In genomic region chr7:144937899-144938517, GRCm38 (mm10) we compare ENCODE assay signal across 7 mouse cellular contexts. TPM values are rescaled to one million over a fixed set of nuclear protein-coding genes. Genes with fewer than 3 reads are reported as not detected.
A peak's percentile ranks its signal among the peaks of the same experiment; 100 is the strongest.
DNase-seq lines count a peak whose midpoint lies in the region; ATAC-seq and TF ChIP-seq lines count a peak whose summit lies in the region.

No protein-coding gene starts in this region.

- no peaks in the 10 kb centered on the region for H3K36me3 ChIP-seq in testis, adult 2 months (ENCODE audit: control insufficient read depth, insufficient read depth, low read length)
- H3K36me3 ChIP-seq in hindbrain, embryonic 15.5 days: no peaks in the 10 kb centered on the region

- no peak overlapping the region for H3K27ac ChIP-seq in testis, adult 2 months (ENCODE audit: control insufficient read depth, insufficient read depth, low read depth, low read length)
- H3K27ac ChIP-seq in embryonic fibroblast, embryonic 13.5 days (ENCODE audit: insufficient read depth, low read length): peak overlapping the region; percentile 72; the same call in 1 of the 2 replicates
- H3K27ac ChIP-seq in hindbrain, embryonic 15.5 days (replicated peaks): peak overlapping the region; percentile 20; the same call in 1 of the 2 replicates

- H3K4me2 ChIP-seq in hindbrain, embryonic 15.5 days: peak overlapping the region; percentile 100

- ATAC-seq in hindbrain, embryonic 15.5 days (ENCODE audit: low FRiP score, low read depth): no peak

- peaks cover 2% of the 10 kb centered on the region; the same call in 1 of the 2 replicates for H3K27me3 ChIP-seq in testis, adult 2 months (ENCODE audit: control insufficient read depth, insufficient read depth, low read length)
- H3K27me3 ChIP-seq in hindbrain, embryonic 15.5 days: peaks cover 44% of the 10 kb centered on the region

- H3K9ac ChIP-seq in hindbrain, embryonic 15.5 days: peak overlapping the region; percentile 50

- WGBS in hindbrain, embryonic 15.5 days: 0% methylated on average over 38 of the region's 39 CpGs

- H3K9me3 ChIP-seq in hindbrain, embryonic 15.5 days: no peaks in the 10 kb centered on the region

- TF ChIP-seq CTCF in testis, adult 2 months (IDR thresholded peaks at IDR 0.05; ENCODE audit: control insufficient read depth, insufficient read depth, insufficient replicate concordance, low read depth, low read length): no peak
- no peak for TF ChIP-seq CTCF in embryonic fibroblast, embryonic 13.5 days (IDR thresholded peaks at IDR 0.05; ENCODE audit: borderline replicate concordance, insufficient read depth, low read length)

- no peak for DNase-seq in testis, postnatal 14 days (ENCODE audit: low spot score)
- DNase-seq in lung, postnatal 14 days: peak; percentile 19
- no peak for DNase-seq in layer of hippocampus, adult 9-11 months
- no peak for DNase-seq in layer of hippocampus, postnatal 10 days (ENCODE audit: low spot score in 2 of 2)

- peaks cover 42% of the 10 kb centered on the region for H3K4me1 ChIP-seq in testis, adult 2 months (ENCODE audit: control insufficient read depth, insufficient read depth, low read length)
- H3K4me1 ChIP-seq in embryonic fibroblast, embryonic 13.5 days (ENCODE audit: control insufficient read depth, insufficient read depth, low read length): no peaks in the 10 kb centered on the region; the same call in 1 of the 2 replicates
- H3K4me1 ChIP-seq in hindbrain, embryonic 15.5 days (replicated peaks): peaks cover 69% of the 10 kb centered on the region

- peak overlapping the region; percentile 28; the same call in 1 of the 2 replicates for H3K4me3 ChIP-seq in testis, adult 2 months (ENCODE audit: control insufficient read depth, low read depth, low read length)
- H3K4me3 ChIP-seq in embryonic fibroblast, embryonic 13.5 days (ENCODE audit: insufficient read depth, low read length): peak overlapping the region; percentile 75
- peak overlapping the region; percentile 43 for H3K4me3 ChIP-seq in hindbrain, embryonic 15.5 days

- no peak for TF ChIP-seq POLR2A in testis, adult 2 months (IDR thresholded peaks at IDR 0.05; ENCODE audit: control insufficient read depth, low read depth, low read length)
- TF ChIP-seq POLR2A in embryonic fibroblast, embryonic 13.5 days (IDR thresholded peaks at IDR 0.05; ENCODE audit: low read depth, low read length): no peak

RNA-seq across cellular contexts. Expression of gene Ccnd1, which starts 1.7 kb away (rescaled TPM):
- 4.2 and 6.8 TPM in 2 replicates for polyA plus RNA-seq in testis, adult 2 months (2012; rRNA removed)
- polyA plus RNA-seq in embryonic fibroblast, embryonic 13.5 days (2011; ENCODE audit: insufficient read length, low read depth, missing spikeins): 133 and 222 TPM in 2 replicates
- 34.2 and 38.2 TPM in 2 replicates for polyA plus RNA-seq in hindbrain, embryonic 15.5 days (2015; fragmentation: Nextera tagmentation; extraction: Ambion mirVana)
- 10 to 100 TPM; 27.7 to 37.3 TPM for total RNA-seq in layer of hippocampus, postnatal 10 days (2021)

RNA-seq across cellular contexts. Expression of gene LTO1, which starts 23.1 kb away (rescaled TPM):
- 26.2 and 32.7 TPM in 2 replicates for polyA plus RNA-seq in testis, adult 2 months (2012; rRNA removed)
- 21.2 and 25.5 TPM in 2 replicates for polyA plus RNA-seq in embryonic fibroblast, embryonic 13.5 days (2011; ENCODE audit: insufficient read length, low read depth, missing spikeins)
- 32.0 and 34.1 TPM in 2 replicates for polyA plus RNA-seq in hindbrain, embryonic 15.5 days (2015; fragmentation: Nextera tagmentation; extraction: Ambion mirVana)
- 10 to 100 TPM; 27.8 to 32.4 TPM for total RNA-seq in layer of hippocampus, postnatal 10 days (2021)

RNA-seq across cellular contexts. Expression of gene Fgf15, which starts 41.7 kb away (rescaled TPM):
- not detected in 2 replicates for polyA plus RNA-seq in testis, adult 2 months (2012; rRNA removed)
- not detected in 2 replicates for polyA plus RNA-seq in embryonic fibroblast, embryonic 13.5 days (2011; ENCODE audit: insufficient read length, low read depth, missing spikeins)
- polyA plus RNA-seq in hindbrain, embryonic 15.5 days (2015; fragmentation: Nextera tagmentation; extraction: Ambion mirVana): 25.8 and 43.7 TPM in 2 replicates
- total RNA-seq in layer of hippocampus, postnatal 10 days (2021): not detected

Comparison
In these comparisons a context has a peak if more than half of its experiments do, and no peak if none do; other contexts are left out.
1. RNA of gene Fgf15, which starts 41.7 kb away (polyA plus RNA-seq): 25.8 to 43.7 TPM in hindbrain, embryonic 15.5 days; not detected in testis, adult 2 months and not detected in embryonic fibroblast, embryonic 13.5 days; every median in the first group is over 10 times any median in the second.
2. Peak in every context shown above with its lines, with median percentiles within 50 percentile points of each other: H3K4me3 ChIP-seq.